Mouse (Mus musculus) limb, embryonic 15.5 days (tissue): Measurements from ENCODE around the gene Gm45785. TPM values are rescaled to one million over a fixed set of nuclear protein-coding genes. Genes with fewer than 3 reads are reported as not detected.

Experiments
- ATAC-seq: fragments of 200-750 bp; cut with Nextera tagmentation; 2 replicates; pipeline ENCODE4 v1.8.0; 2017; ENCODE audit warnings: low read depth, moderate TSS enrichment; ENCODE audit not compliant: insufficient number of reproducible peaks, low FRiP score, low TSS enrichment
- H3K27ac ChIP-seq: fragments of 300-500 bp; sonication (generic); 2 replicates; pipeline ENCODE4 v1.5.1; 2015; ENCODE audit warnings: moderate library complexity, mild to moderate bottlenecking, inconsistent platforms
- H3K27me3 ChIP-seq: fragments of 300-500 bp; sonication (generic); 2 replicates; pipeline ENCODE4 v1.6.1; 2015; ENCODE audit warnings: inconsistent platforms
- H3K36me3 ChIP-seq: fragments of 300-500 bp; sonication (generic); 2 replicates; pipeline ENCODE4 v1.6.1; 2015; ENCODE audit warnings: inconsistent platforms
- H3K4me1 ChIP-seq: fragments of 300-500 bp; sonication (generic); 2 replicates; pipeline ENCODE4 v1.6.1; 2015; ENCODE audit warnings: inconsistent platforms
- H3K4me2 ChIP-seq: fragments of 300-500 bp; sonication (generic); 2 replicates; pipeline ENCODE4 v1.6.1; 2015; ENCODE audit warnings: mild to moderate bottlenecking, inconsistent platforms
- H3K4me3 ChIP-seq: fragments of 300-500 bp; sonication (generic); 2 replicates; pipeline ENCODE4 v1.5.1; 2015; ENCODE audit warnings: mild to moderate bottlenecking, inconsistent platforms
- H3K9ac ChIP-seq: fragments of 300-500 bp; sonication (generic); 2 replicates; pipeline ENCODE4 v1.6.1; 2015; ENCODE audit warnings: inconsistent platforms
- H3K9me3 ChIP-seq: fragments of 300-500 bp; sonication (generic); 2 replicates; pipeline ENCODE4 v1.6.1; 2016; ENCODE audit warnings: inconsistent platforms
- WGBS: fragments of 180-500 bp; shearing (Covaris S2); methylation state at CpG from one replicate; pipeline ENCODE4 v1.1.7; 2015; 5-methylcytosine and 5-hydroxymethylcytosine counted together
- polyA plus RNA-seq: library from polyadenylated mRNA; unstranded; fragments of >200 nt; fragmentation: Nextera tagmentation; extraction: Ambion mirVana; gene quantifications from 2 replicates; pipeline ENCODE4 v1.2.1, GENCODE M21; 2015

Gene Gm45785
- polyA plus RNA-seq, 1 experiment from 2014 or later, result not detected

DNA sequence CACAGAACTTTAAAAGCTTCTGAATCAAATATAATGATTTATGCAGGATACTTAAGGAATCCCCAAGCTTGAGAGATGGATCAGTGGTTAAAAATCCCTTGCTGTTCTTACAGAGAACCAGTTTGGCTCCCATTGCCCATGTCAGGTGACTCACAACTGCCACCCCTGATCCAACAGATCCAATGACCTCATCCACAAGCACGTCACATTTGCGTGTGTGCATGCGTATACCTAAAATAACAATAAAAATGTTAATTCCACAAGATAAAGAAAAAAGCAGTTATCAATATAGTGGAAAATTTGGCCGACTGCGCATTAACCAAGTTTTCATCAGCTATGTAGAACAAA, 34.9 kb downstream of the Gm45785 start:
- Histone ChIP-seq H3K36me3 (no peaks in the 10 kb centered on the region), H3K9me3 (no peaks in the 10 kb centered on the region), H3K4me1 (peaks cover 8% of the 10 kb centered on the region; the same call in 1 of the 2 replicates), H3K4me3 (peak overlapping the region; percentile 44), H3K9ac (no peak overlapping the region; the same call in 1 of the 2 replicates), H3K27me3 (no peaks in the 10 kb centered on the region), H3K27ac (no peak overlapping the region), H3K4me2 (peak overlapping the region; percentile 72)
- 45% methylated on average over 5 of the region's 5 CpGs for WGBS
- ATAC-seq, result no peak

GRCm38 (mm10) chr7:140820173-140820572, 36.0 kb downstream of the Gm45785 start:
- 71% methylated on average over 4 of the region's 4 CpGs for WGBS
- H3K4me2 ChIP-seq, result no peak overlapping the region
- H3K4me1 ChIP-seq, result peaks cover 8% of the 10 kb centered on the region; the same call in 1 of the 2 replicates
- no peak overlapping the region for H3K27ac ChIP-seq
- H3K9ac ChIP-seq, result no peak overlapping the region
- no peak overlapping the region for H3K4me3 ChIP-seq
- no peaks in the 10 kb centered on the region for H3K9me3 ChIP-seq
- no peak for ATAC-seq
- H3K27me3 ChIP-seq, result no peaks in the 10 kb centered on the region
- H3K36me3 ChIP-seq, result no peaks in the 10 kb centered on the region

GRCm38 (mm10) chr7:140812850-140813249, 43.3 kb downstream of the Gm45785 start:
- Histone ChIP-seq H3K27ac (no peak overlapping the region), H3K27me3 (no peaks in the 10 kb centered on the region), H3K9me3 (no peaks in the 10 kb centered on the region), H3K36me3 (peaks cover 6% of the 10 kb centered on the region; the same call in 1 of the 2 replicates), H3K4me3 (no peak overlapping the region), H3K4me1 (no peaks in the 10 kb centered on the region), H3K9ac (no peak overlapping the region), H3K4me2 (no peak overlapping the region)
- ATAC-seq, result no peak
- 91% methylated on average over 12 of the region's 12 CpGs for WGBS

DNA sequence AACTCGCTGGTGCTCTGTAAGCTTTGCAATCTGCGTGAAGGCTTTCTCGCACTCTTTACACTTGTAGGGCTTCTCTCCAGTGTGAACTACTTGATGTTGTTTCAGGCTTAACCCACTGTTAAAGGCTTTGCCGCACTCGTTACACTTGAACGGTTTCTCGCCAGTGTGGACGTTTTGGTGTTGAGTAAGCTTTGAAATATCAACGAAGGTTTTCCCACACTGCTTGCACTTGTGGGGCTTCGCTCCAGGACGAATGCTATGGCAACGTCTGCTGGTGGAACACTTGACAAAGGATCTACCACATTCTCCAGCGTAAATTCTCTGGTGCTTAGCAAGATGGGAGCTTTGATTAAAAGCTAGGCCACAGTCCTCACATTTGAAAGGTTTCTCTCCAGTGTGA, 44.4 kb downstream of the Gm45785 start:
- 91% methylated on average over 13 of the region's 13 CpGs for WGBS

GRCm38 (mm10) chr7:140810496-140810895, 45.6 kb downstream of the Gm45785 start:
- H3K4me1 ChIP-seq, result no peaks in the 10 kb centered on the region
- no peak overlapping the region for H3K4me3 ChIP-seq
- WGBS, result 92% methylated on average over 6 of the region's 6 CpGs
- no peak overlapping the region for H3K9ac ChIP-seq
- H3K9me3 ChIP-seq, result no peaks in the 10 kb centered on the region
- H3K36me3 ChIP-seq, result peaks cover 6% of the 10 kb centered on the region; the same call in 1 of the 2 replicates
- no peak overlapping the region for H3K27ac ChIP-seq
- no peaks in the 10 kb centered on the region for H3K27me3 ChIP-seq
- no peak for ATAC-seq
- H3K4me2 ChIP-seq, result no peak overlapping the region

More for the DNA sequence above, 44.4 kb downstream of the Gm45785 start:
- Histone ChIP-seq H3K4me2 (no peak overlapping the region), H3K4me1 (no peaks in the 10 kb centered on the region), H3K27ac (no peak overlapping the region), H3K9ac (no peak overlapping the region), H3K9me3 (no peaks in the 10 kb centered on the region), H3K27me3 (no peaks in the 10 kb centered on the region), H3K4me3 (no peak overlapping the region), H3K36me3 (peaks cover 6% of the 10 kb centered on the region; the same call in 1 of the 2 replicates)
- ATAC-seq, result no peak

DNA sequence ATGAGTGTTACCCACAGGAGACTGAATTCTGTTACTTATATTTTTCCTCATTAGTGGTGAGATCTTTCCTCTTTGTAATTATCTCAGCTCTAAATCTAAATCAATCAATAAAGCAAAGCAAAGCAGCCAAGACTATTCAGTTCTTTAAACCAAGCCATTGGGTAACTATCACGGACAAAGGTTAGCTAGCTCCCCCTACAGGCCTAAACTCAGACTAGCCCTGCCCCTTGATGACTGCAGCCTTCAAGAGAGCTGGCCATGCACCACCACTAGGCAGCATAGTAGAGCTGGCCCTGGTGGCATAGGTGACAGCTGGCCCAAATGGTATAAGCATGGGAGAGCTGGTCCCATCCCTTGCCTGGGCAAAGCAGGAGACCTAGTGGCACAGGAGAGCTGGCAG, 50.4 kb downstream of the Gm45785 start:
- H3K4me3 ChIP-seq, result no peak overlapping the region
- 15% methylated on average over 1 of the region's 1 CpGs for WGBS
- H3K4me2 ChIP-seq, result no peak overlapping the region

DNA sequence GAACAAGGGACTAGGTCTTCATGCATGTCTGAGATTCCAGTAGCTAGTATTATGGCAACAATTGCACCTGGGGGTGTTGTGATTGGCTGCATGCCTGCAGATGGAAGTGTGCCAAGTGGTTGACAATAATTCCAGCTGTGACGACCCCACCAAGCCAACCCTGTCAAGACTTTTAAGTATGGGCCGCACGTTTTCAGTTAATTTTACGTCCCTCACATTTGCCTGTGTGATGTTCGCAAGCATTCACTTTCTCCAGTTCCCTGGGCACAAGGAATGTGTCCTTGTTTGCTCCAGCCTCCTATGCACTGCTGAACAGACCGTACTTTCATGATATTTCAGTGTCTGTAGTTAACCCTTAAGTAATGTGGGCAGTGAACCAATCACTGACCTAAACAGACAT, 53.5 kb downstream of the Gm45785 start:
- Histone ChIP-seq H3K4me3 (no peak overlapping the region), H3K9me3 (no peaks in the 10 kb centered on the region), H3K27ac (no peak overlapping the region), H3K27me3 (no peaks in the 10 kb centered on the region), H3K36me3 (no peaks in the 10 kb centered on the region), H3K9ac (no peak overlapping the region), H3K4me1 (no peaks in the 10 kb centered on the region), H3K4me2 (no peak overlapping the region)
- 32% methylated on average over 6 of the region's 6 CpGs for WGBS
- no peak for ATAC-seq

More for the DNA sequence above, 50.4 kb downstream of the Gm45785 start:
- Histone ChIP-seq H3K27me3 (no peaks in the 10 kb centered on the region), H3K9ac (no peak overlapping the region), H3K36me3 (no peaks in the 10 kb centered on the region), H3K9me3 (no peaks in the 10 kb centered on the region), H3K27ac (no peak overlapping the region), H3K4me1 (no peaks in the 10 kb centered on the region)
- no peak for ATAC-seq

DNA sequence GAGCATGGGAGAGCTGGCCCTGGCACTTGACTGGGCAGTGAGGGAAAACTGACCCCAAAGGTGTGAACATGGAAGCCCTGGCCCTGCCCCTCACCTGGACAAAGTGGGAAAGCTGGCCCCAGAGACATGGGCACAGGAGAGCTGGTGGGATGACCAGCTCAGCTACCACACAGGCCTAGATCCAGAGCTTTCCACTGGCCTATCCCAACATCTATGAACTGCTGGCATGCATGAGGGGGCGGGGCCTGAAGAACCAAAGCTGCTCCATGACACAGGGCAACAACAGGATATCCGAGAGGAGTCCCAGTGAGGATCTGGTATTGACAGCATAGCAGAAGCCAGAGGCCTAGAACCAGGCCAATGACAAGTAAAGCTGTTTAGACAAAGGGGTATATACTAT, 57.9 kb downstream of the Gm45785 start:
- 69% methylated on average over 2 of the region's 2 CpGs for WGBS
- 0 out of 2 replicates have a peak, but pooled peaks have one; percentile 52 for ATAC-seq

GRCm38 (mm10) chr7:140797619-140798018, 58.5 kb downstream of the Gm45785 start:
- no peaks in the 10 kb centered on the region for H3K27me3 ChIP-seq
- H3K9me3 ChIP-seq, result no peaks in the 10 kb centered on the region
- H3K4me3 ChIP-seq, result no peak overlapping the region
- H3K36me3 ChIP-seq, result no peaks in the 10 kb centered on the region
- no peaks in the 10 kb centered on the region for H3K4me1 ChIP-seq
- no peak overlapping the region for H3K4me2 ChIP-seq
- H3K27ac ChIP-seq, result no peak overlapping the region
- ATAC-seq, result no peak
- H3K9ac ChIP-seq, result no peak overlapping the region
- 80% methylated on average over 3 of the region's 3 CpGs for WGBS

More for the DNA sequence above, 57.9 kb downstream of the Gm45785 start:
- no peaks in the 10 kb centered on the region for H3K4me1 ChIP-seq
- no peaks in the 10 kb centered on the region for H3K36me3 ChIP-seq
- H3K27ac ChIP-seq, result no peak overlapping the region
- no peak overlapping the region for H3K4me3 ChIP-seq
- no peaks in the 10 kb centered on the region for H3K27me3 ChIP-seq
- no peak overlapping the region for H3K9ac ChIP-seq
- no peak overlapping the region for H3K4me2 ChIP-seq
- H3K9me3 ChIP-seq, result no peaks in the 10 kb centered on the region

DNA sequence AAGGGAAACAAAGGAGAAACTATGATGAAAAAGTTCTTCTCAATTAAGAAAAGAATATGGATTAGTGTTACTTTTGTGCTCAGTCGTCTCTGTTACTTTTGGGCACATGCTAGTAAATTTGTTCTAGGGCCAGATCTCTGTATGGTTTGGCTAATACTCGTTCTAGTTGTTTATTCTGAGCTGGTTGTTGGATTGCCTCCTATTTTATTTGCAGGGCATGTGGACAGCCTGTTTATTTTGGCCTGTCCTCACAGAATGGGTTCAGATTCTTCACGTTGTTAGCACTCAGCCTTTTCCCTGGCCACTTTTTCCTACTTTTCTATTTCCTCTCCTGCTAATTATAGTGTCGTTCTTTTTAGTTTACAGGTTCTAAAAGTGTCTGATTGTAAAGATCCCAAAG, 62.6 kb downstream of the Gm45785 start:
- ATAC-seq, result no peak
- Histone ChIP-seq H3K4me1 (no peaks in the 10 kb centered on the region), H3K4me3 (no peak overlapping the region), H3K36me3 (no peaks in the 10 kb centered on the region), H3K9ac (no peak overlapping the region), H3K27ac (no peak overlapping the region), H3K4me2 (no peak overlapping the region), H3K27me3 (no peaks in the 10 kb centered on the region), H3K9me3 (no peaks in the 10 kb centered on the region)
- WGBS, result 54% methylated on average over 4 of the region's 4 CpGs

DNA sequence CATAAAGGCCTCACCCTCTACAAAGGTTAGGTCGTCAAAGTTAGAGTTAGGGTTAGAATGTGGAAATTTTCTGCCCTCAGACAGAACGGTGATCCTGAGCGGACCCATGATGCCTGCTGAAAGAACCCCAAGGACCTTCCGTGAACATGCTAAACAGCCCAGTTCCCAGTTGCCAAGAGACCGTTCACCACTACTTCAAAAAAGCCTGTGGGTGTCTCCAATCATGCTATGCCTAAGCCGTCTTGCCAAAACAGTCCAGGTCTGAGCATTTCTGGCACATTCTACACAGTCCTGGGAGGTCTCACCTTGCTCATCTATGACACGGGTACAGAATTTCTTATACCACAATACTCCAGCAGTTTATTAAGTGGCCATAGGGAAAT, 68.1 kb downstream of the Gm45785 start:
- Histone ChIP-seq H3K27me3 (no peaks in the 10 kb centered on the region), H3K9me3 (no peaks in the 10 kb centered on the region), H3K4me2 (no peak overlapping the region), H3K4me3 (no peak overlapping the region), H3K4me1 (no peaks in the 10 kb centered on the region), H3K36me3 (no peaks in the 10 kb centered on the region), H3K9ac (no peak overlapping the region), H3K27ac (no peak overlapping the region)
- no peak for ATAC-seq
- WGBS, result 84% methylated on average over 7 of the region's 7 CpGs

DNA sequence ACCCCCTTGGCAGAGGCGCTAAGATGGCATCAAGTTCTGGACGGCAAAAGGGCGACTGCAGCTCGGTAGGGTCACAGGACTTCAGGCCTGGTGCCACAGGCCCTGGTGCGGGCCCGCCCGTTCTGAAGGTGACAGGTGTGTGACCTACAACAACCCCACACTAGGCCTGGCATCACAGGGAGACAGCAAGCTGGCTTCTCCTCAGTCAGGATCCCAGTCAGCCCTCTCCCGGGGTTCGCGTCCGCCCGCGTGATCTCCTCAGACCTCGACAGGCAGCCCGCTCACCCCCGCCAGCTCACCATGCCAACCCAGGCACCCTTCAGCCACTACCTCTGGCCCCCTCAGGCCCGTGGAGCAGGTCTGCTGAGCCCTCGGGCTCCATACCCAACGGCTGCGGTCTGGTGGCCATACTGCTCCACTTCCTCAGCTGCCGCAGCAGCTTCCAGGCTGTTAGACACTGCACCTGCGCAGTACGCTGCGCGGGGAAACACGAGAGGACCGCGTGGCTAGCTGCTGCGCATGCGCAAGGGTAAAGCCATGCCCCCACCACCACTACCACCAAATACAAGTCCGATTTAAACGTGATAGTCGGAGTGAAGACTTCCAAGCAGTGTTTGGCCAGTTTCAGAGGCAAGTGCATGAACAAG, 68.6 kb downstream of the Gm45785 start, which contains the start of gene Syce1:
TSS of gene Syce1 (minus strand) at position 447 of the 647 bp plus-strand sequence.
- Histone ChIP-seq H3K9me3 (no peaks in the 10 kb centered on the region), H3K4me2 (no peak within 1 kb of the TSS), H3K4me3 (no peak within 1 kb of the TSS), H3K4me1 (no peaks in the 10 kb centered on the region), H3K27me3 (no peaks in the 10 kb centered on the region), H3K36me3 (no peaks in the 10 kb centered on the region), H3K9ac (no peak within 1 kb of the TSS), H3K27ac (no peak within 1 kb of the TSS)
- ATAC-seq, result no peak
- 80% methylated on average over 33 of the region's 33 CpGs for WGBS

- Histone ChIP-seq H3K27ac (no peak overlapping the region), H3K9me3 (no peaks in the 10 kb centered on the region), H3K9ac (no peak overlapping the region), H3K4me1 (no peaks in the 10 kb centered on the region), H3K4me3 (no peak overlapping the region), H3K27me3 (no peaks in the 10 kb centered on the region), H3K4me2 (no peak overlapping the region), H3K36me3 (no peaks in the 10 kb centered on the region)
- ATAC-seq, result no peak
- WGBS, result 33% methylated on average over 4 of the region's 4 CpGs
Measured at GRCm38 (mm10) chr7:140780548-140780947, 75.6 kb downstream of the Gm45785 start.
